Mouse (Mus musculus) hindbrain, embryonic 16.5 days (tissue): ENCODE measurements around the gene Nagk. TPM values are rescaled to one million over a fixed set of nuclear protein-coding genes. Genes with fewer than 3 reads are reported as not detected.
"Not testable (repeated sequence)": the region's sequence is repeated elsewhere in the genome, so short reads cannot be mapped to it uniquely, and the experiment has no call there.

ENCODE experiments used
- ATAC-seq: fragments of 200-750 bp; cut with Nextera tagmentation; 2 replicates; pipeline ENCODE4 v1.8.0; 2017; ENCODE audit warnings: moderate TSS enrichment, moderate library complexity
- H3K27ac ChIP-seq: fragments of 300-500 bp; sonication (generic); 2 replicates; pipeline ENCODE4 v1.5.1; 2014; ENCODE audit warnings: low read depth, mild to moderate bottlenecking, control low read depth, low read length, moderate library complexity
- H3K27me3 ChIP-seq: fragments of 300-500 bp; sonication (generic); replicated peaks from 2 replicates; pipeline ENCODE4 v1.6.1; 2014; ENCODE audit warnings: low read length; ENCODE audit not compliant: control insufficient read depth, insufficient read depth
- H3K36me3 ChIP-seq: fragments of 300-500 bp; sonication (generic); 2 replicates; pipeline ENCODE4 v1.6.1; 2014; ENCODE audit warnings: mild to moderate bottlenecking, low read length, moderate library complexity, mixed read lengths; ENCODE audit not compliant: control insufficient read depth, insufficient read depth
- H3K4me1 ChIP-seq: fragments of 300-500 bp; sonication (generic); 2 replicates; pipeline ENCODE4 v1.6.1; 2014; ENCODE audit warnings: low read depth, low read length; ENCODE audit not compliant: control insufficient read depth, insufficient read depth
- H3K4me2 ChIP-seq: fragments of 300-500 bp; sonication (generic); 2 replicates; pipeline ENCODE4 v1.6.1; 2014; ENCODE audit warnings: mild to moderate bottlenecking, low read length, control low read depth, moderate library complexity
- H3K4me3 ChIP-seq: fragments of 300-500 bp; sonication (generic); 2 replicates; pipeline ENCODE4 v1.5.1; 2014; ENCODE audit warnings: mild to moderate bottlenecking, low read length, control low read depth, moderate library complexity
- H3K9ac ChIP-seq: fragments of 300-500 bp; sonication (generic); 2 replicates; pipeline ENCODE4 v1.6.1; 2014; ENCODE audit warnings: low read depth, mild to moderate bottlenecking, control low read depth, low read length, moderate library complexity
- H3K9me3 ChIP-seq: fragments of 300-500 bp; sonication (generic); 2 replicates; pipeline ENCODE4 v1.6.1; 2014; ENCODE audit warnings: mild to moderate bottlenecking, low read length, moderate library complexity; ENCODE audit not compliant: control insufficient read depth
- WGBS: fragments of 180-500 bp; shearing (Covaris S2); extraction: QIAGEN DNeasy Blood & Tissue Kit; methylation state at CpG from one replicate; pipeline ENCODE4 v1.1.7; 2014; 5-methylcytosine and 5-hydroxymethylcytosine counted together
- polyA plus RNA-seq: library from polyadenylated mRNA; unstranded; fragments of >200 nt; fragmentation: Nextera tagmentation; extraction: Ambion mirVana; gene quantifications from 2 replicates; pipeline ENCODE4 v1.2.1, GENCODE M21; 2015

The Nagk gene
- polyA plus RNA-seq, 1 experiment from 2014 or later = 123 TPM

- WGBS = 65% methylated on average over 9 of the region's 9 CpGs
- no peaks in the 10 kb centered on the region for H3K9me3 ChIP-seq
- peak overlapping the region; percentile 94 for H3K4me2 ChIP-seq
- H3K4me1 ChIP-seq = peaks cover 21% of the 10 kb centered on the region
- peaks cover 8% of the 10 kb centered on the region for H3K36me3 ChIP-seq
- no peak overlapping the region for H3K27ac ChIP-seq
- ATAC-seq = no peak
- H3K4me3 ChIP-seq = peak overlapping the region; percentile 99
- no peaks in the 10 kb centered on the region for H3K27me3 ChIP-seq
- H3K9ac ChIP-seq = no peak overlapping the region; the same call in 1 of the 2 replicates
Observed at GRCm38 (mm10) chr6:83774126-83774525, 20.7 kb upstream of the Nagk start.

GRCm38 (mm10) chr6:83774781-83775563, 19.8 kb upstream of the Nagk start:
- H3K27ac ChIP-seq = peak overlapping the region; percentile 90
- peak overlapping the region; percentile 97 for H3K9ac ChIP-seq
- peak; percentile 55; the same call in 1 of the 2 replicates for ATAC-seq
- no peaks in the 10 kb centered on the region for H3K9me3 ChIP-seq
- peak overlapping the region; percentile 99 for H3K4me3 ChIP-seq
- H3K4me2 ChIP-seq = peak overlapping the region; percentile 94
- peaks cover 21% of the 10 kb centered on the region for H3K4me1 ChIP-seq
- H3K36me3 ChIP-seq = peaks cover 4% of the 10 kb centered on the region; the same call in 1 of the 2 replicates
- no peaks in the 10 kb centered on the region for H3K27me3 ChIP-seq
- WGBS = 3% methylated on average over 13 of the region's 14 CpGs

GRCm38 (mm10) chr6:83775638-83776293, 19.0 kb upstream of the Nagk start, which contains the start of gene Tex261:
Gene Tex261 (minus strand): TSS chr6:83775813.
- Histone ChIP-seq H3K9me3 (no peaks in the 10 kb centered on the region), H3K4me3 (peak within 1 kb of the TSS; percentile 99), H3K4me1 (peaks cover 21% of the 10 kb centered on the region), H3K27ac (peak within 1 kb of the TSS; percentile 90), H3K27me3 (no peaks in the 10 kb centered on the region), H3K9ac (peak within 1 kb of the TSS; percentile 97), H3K4me2 (peak within 1 kb of the TSS; percentile 94), H3K36me3 (peaks cover 4% of the 10 kb centered on the region; the same call in 1 of the 2 replicates)
- peak; percentile 99 for ATAC-seq
- WGBS = 0% methylated on average over 44 of the region's 45 CpGs

GRCm38 (mm10) chr6:83778306-83778705, 16.5 kb upstream of the Nagk start:
- Histone ChIP-seq H3K4me2 (no peak overlapping the region), H3K9me3 (no peaks in the 10 kb centered on the region), H3K4me1 (peaks cover 21% of the 10 kb centered on the region), H3K9ac (no peak overlapping the region), H3K4me3 (no peak overlapping the region), H3K36me3 (no peaks in the 10 kb centered on the region), H3K27ac (no peak overlapping the region), H3K27me3 (no peaks in the 10 kb centered on the region)
- 83% methylated on average over 7 of the region's 7 CpGs for WGBS
- no peak for ATAC-seq

GRCm38 (mm10) chr6:83779026-83779425, 15.8 kb upstream of the Nagk start:
- H3K4me1 ChIP-seq = peaks cover 17% of the 10 kb centered on the region
- H3K9ac ChIP-seq = no peak overlapping the region
- no peak overlapping the region for H3K4me2 ChIP-seq
- no peaks in the 10 kb centered on the region for H3K27me3 ChIP-seq
- ATAC-seq = no peak
- no peaks in the 10 kb centered on the region for H3K36me3 ChIP-seq
- no peaks in the 10 kb centered on the region for H3K9me3 ChIP-seq
- WGBS = 6% methylated on average over 5 of the region's 5 CpGs
- H3K27ac ChIP-seq = no peak overlapping the region
- H3K4me3 ChIP-seq = no peak overlapping the region

GRCm38 (mm10) chr6:83786426-83786825, 8.4 kb upstream of the Nagk start:
- Histone ChIP-seq H3K4me1 (no peaks in the 10 kb centered on the region), H3K36me3 (no peaks in the 10 kb centered on the region), H3K9me3 (no peaks in the 10 kb centered on the region), H3K4me2 (no peak overlapping the region), H3K4me3 (no peak overlapping the region), H3K27ac (no peak overlapping the region), H3K9ac (no peak overlapping the region), H3K27me3 (no peaks in the 10 kb centered on the region)
- WGBS = 83% methylated on average over 3 of the region's 3 CpGs
- no peak for ATAC-seq

GRCm38 (mm10) chr6:83788554-83788953, 6.2 kb upstream of the Nagk start:
- 39% methylated on average over 7 of the region's 7 CpGs for WGBS

GRCm38 (mm10) chr6:83790533-83790932, 4.2 kb upstream of the Nagk start:
- H3K4me1 ChIP-seq, H3K9ac ChIP-seq, H3K27ac ChIP-seq, H3K27me3 ChIP-seq, H3K4me2 ChIP-seq, ATAC-seq, H3K9me3 ChIP-seq, H3K36me3 ChIP-seq, H3K4me3 ChIP-seq: not testable (repeated sequence)
- WGBS = 75% methylated on average over 5 of the region's 5 CpGs

More at GRCm38 (mm10) chr6:83788554-83788953, 6.2 kb upstream of the Nagk start:
- H3K36me3 ChIP-seq = no peaks in the 10 kb centered on the region
- no peaks in the 10 kb centered on the region for H3K4me1 ChIP-seq
- no peak overlapping the region for H3K9ac ChIP-seq
- H3K4me2 ChIP-seq = no peak overlapping the region
- no peaks in the 10 kb centered on the region for H3K9me3 ChIP-seq
- ATAC-seq = no peak
- H3K4me3 ChIP-seq = no peak overlapping the region
- no peak overlapping the region for H3K27ac ChIP-seq
- H3K27me3 ChIP-seq = no peaks in the 10 kb centered on the region

GRCm38 (mm10) chr6:83791251-83791890, 3.4 kb upstream of the Nagk start:
- no peak overlapping the region for H3K27ac ChIP-seq
- H3K4me3 ChIP-seq = no peak overlapping the region
- H3K36me3 ChIP-seq = no peaks in the 10 kb centered on the region
- no peak for ATAC-seq
- no peak overlapping the region for H3K4me2 ChIP-seq
- H3K9me3 ChIP-seq = no peaks in the 10 kb centered on the region
- 70% methylated on average over 4 of the region's 4 CpGs for WGBS
- H3K27me3 ChIP-seq = no peaks in the 10 kb centered on the region
- H3K9ac ChIP-seq = no peak overlapping the region
- H3K4me1 ChIP-seq = peaks cover 8% of the 10 kb centered on the region
